Mouse (Mus musculus): ENCODE results near the gene Rogdi.

GRCm38 (mm10) chr16:4979755-4980380 is 33.5 kb downstream of the Rogdi start:
- TF ChIP-seq POLR2A (IDR thresholded peaks at IDR 0.05; ENCODE audit: borderline replicate concordance, control insufficient read depth, low read depth, low read length) = no peak
- peak; percentile 63 for TF ChIP-seq CTCF (IDR thresholded peaks at IDR 0.05; ENCODE audit: control insufficient read depth, insufficient read depth, low read length)

All from bone marrow, adult 2 months (tissue).